ENCODE assay signal across 8 mouse cellular contexts in genomic region chr13:69737444-69738185, GRCm38 (mm10). TPM values are rescaled to one million over a fixed set of nuclear protein-coding genes. Genes with fewer than 3 reads are reported as not detected.
DNase-seq lines count a peak whose midpoint lies in the region; ATAC-seq and TF ChIP-seq lines count a peak whose summit lies in the region.

No protein-coding gene starts in this region.

- H3K36me3 ChIP-seq in kidney, postnatal 0 days (ENCODE audit: insufficient read depth, low read length) = no peaks in the 10 kb centered on the region
- H3K36me3 ChIP-seq in embryonic facial prominence, embryonic 12.5 days = no peaks in the 10 kb centered on the region
- no peaks in the 10 kb centered on the region for H3K36me3 ChIP-seq in intestine, embryonic 15.5 days
- H3K36me3 ChIP-seq in neural tube, embryonic 12.5 days = peaks cover under 1% of the 10 kb centered on the region

- DNase-seq in kidney, postnatal 0 days (ENCODE audit: low spot score) = no peak
- DNase-seq in kidney, postnatal 14 days = no peak
- no peak for DNase-seq in gastrocnemius, postnatal 10 days
- DNase-seq in right cerebral cortex, postnatal 14 days = no peak
- DNase-seq in ovary, adult 18-20 months (ENCODE audit: low spot score) = no peak

- H3K4me1 ChIP-seq in kidney, postnatal 0 days (replicated peaks; ENCODE audit: insufficient read depth, low read length) = no peaks in the 10 kb centered on the region; the same call in 1 of the 2 replicates
- peaks cover 11% of the 10 kb centered on the region for H3K4me1 ChIP-seq in embryonic facial prominence, embryonic 12.5 days
- peaks cover 16% of the 10 kb centered on the region; the same call in 1 of the 2 replicates for H3K4me1 ChIP-seq in intestine, embryonic 15.5 days (replicated peaks)
- H3K4me1 ChIP-seq in neural tube, embryonic 12.5 days = peaks cover 39% of the 10 kb centered on the region

- H3K4me3 ChIP-seq in kidney, postnatal 0 days (replicated peaks; ENCODE audit: low read depth, low read length) = no peak overlapping the region
- peak overlapping the region; percentile 62 for H3K4me3 ChIP-seq in embryonic facial prominence, embryonic 12.5 days
- H3K4me3 ChIP-seq in intestine, embryonic 15.5 days (replicated peaks) = no peak overlapping the region
- peak overlapping the region; percentile 79 for H3K4me3 ChIP-seq in neural tube, embryonic 12.5 days

- no peak overlapping the region for H3K9ac ChIP-seq in kidney, postnatal 0 days (ENCODE audit: low read depth, low read length)
- no peak overlapping the region for H3K9ac ChIP-seq in embryonic facial prominence, embryonic 12.5 days
- H3K9ac ChIP-seq in intestine, embryonic 15.5 days = no peak overlapping the region
- H3K9ac ChIP-seq in neural tube, embryonic 12.5 days = peak overlapping the region; percentile 90

- no peaks in the 10 kb centered on the region for H3K9me3 ChIP-seq in kidney, postnatal 0 days (replicated peaks; ENCODE audit: low read length)
- H3K9me3 ChIP-seq in embryonic facial prominence, embryonic 12.5 days = no peaks in the 10 kb centered on the region
- no peaks in the 10 kb centered on the region for H3K9me3 ChIP-seq in intestine, embryonic 15.5 days
- H3K9me3 ChIP-seq in neural tube, embryonic 12.5 days = no peaks in the 10 kb centered on the region

- TF ChIP-seq CTCF in kidney, postnatal 0 days (IDR thresholded peaks at IDR 0.05; ENCODE audit: low read depth) = no peak

- peaks cover 25% of the 10 kb centered on the region for H3K27me3 ChIP-seq in kidney, postnatal 0 days (ENCODE audit: insufficient read depth, low read length)
- peaks cover 72% of the 10 kb centered on the region for H3K27me3 ChIP-seq in embryonic facial prominence, embryonic 12.5 days
- peaks cover 69% of the 10 kb centered on the region for H3K27me3 ChIP-seq in intestine, embryonic 15.5 days (replicated peaks)
- H3K27me3 ChIP-seq in neural tube, embryonic 12.5 days (replicated peaks) = peaks cover 26% of the 10 kb centered on the region

- no peak overlapping the region for H3K27ac ChIP-seq in kidney, postnatal 0 days
- H3K27ac ChIP-seq in embryonic facial prominence, embryonic 12.5 days = no peak overlapping the region
- H3K27ac ChIP-seq in intestine, embryonic 15.5 days = no peak overlapping the region
- peak overlapping the region; percentile 46; the same call in 1 of the 2 replicates for H3K27ac ChIP-seq in neural tube, embryonic 12.5 days

- peak overlapping the region; percentile 100; the same call in 1 of the 2 replicates for H3K4me2 ChIP-seq in kidney, postnatal 0 days (ENCODE audit: low read length)
- peak overlapping the region; percentile 98 for H3K4me2 ChIP-seq in embryonic facial prominence, embryonic 12.5 days (replicated peaks)
- H3K4me2 ChIP-seq in intestine, embryonic 15.5 days (replicated peaks) = peak overlapping the region; percentile 99
- H3K4me2 ChIP-seq in neural tube, embryonic 12.5 days (replicated peaks) = peak overlapping the region; percentile 88

- no peak for ATAC-seq in kidney, postnatal 0 days (replicated peaks; ENCODE audit: low FRiP score, low read depth)
- no peak for ATAC-seq in embryonic facial prominence, embryonic 12.5 days (ENCODE audit: insufficient number of reproducible peaks, insufficient read depth, low FRiP score, low TSS enrichment)
- no peak for ATAC-seq in intestine, embryonic 15.5 days
- ATAC-seq in neural tube, embryonic 12.5 days (ENCODE audit: low FRiP score, low read depth) = no peak

- 8% methylated on average over 15 of the region's 19 CpGs for WGBS in kidney, postnatal 0 days
- WGBS in embryonic facial prominence, embryonic 12.5 days = 21% methylated on average over 11 of the region's 19 CpGs
- WGBS in intestine, embryonic 15.5 days = 14% methylated on average over 16 of the region's 19 CpGs
- WGBS in neural tube, embryonic 12.5 days = 8% methylated on average over 15 of the region's 19 CpGs

RNA-seq across cellular contexts. Expression of gene Ube2ql1, which starts 2.1 kb away (rescaled TPM):
- 0.21 and 0.38 TPM in 2 replicates for polyA plus RNA-seq in kidney, postnatal 0 days (2015; fragmentation: Nextera tagmentation; extraction: Ambion mirVana)
- polyA plus RNA-seq in embryonic facial prominence, embryonic 12.5 days (2016; fragmentation: Nextera tagmentation; extraction: Ambion mirVana) = 2.8 and 3.6 TPM in 2 replicates
- polyA plus RNA-seq in intestine, embryonic 15.5 days (2015; fragmentation: Nextera tagmentation; extraction: Ambion mirVana) = 0.14 and 0.21 TPM in 2 replicates
- 31.3 and 34.3 TPM in 2 replicates for polyA plus RNA-seq in neural tube, embryonic 12.5 days (2016; fragmentation: Nextera tagmentation; extraction: Ambion mirVana)
- total RNA-seq in gastrocnemius, postnatal 10 days (2021) = 1 to 10 TPM in 1 of 2 experiments, under 1 TPM in 1; 0.70 to 1.0 TPM

Comparison
In these comparisons a context has a peak if more than half of its experiments do, and no peak if none do; other contexts are left out.
1. H3K4me3 ChIP-seq: peak in embryonic facial prominence, embryonic 12.5 days (single experiment) and neural tube, embryonic 12.5 days (single experiment); none in kidney, postnatal 0 days (single experiment) and intestine, embryonic 15.5 days (single experiment).
2. Peak in every context shown above with its lines, with median percentiles within 50 percentile points of each other: H3K4me2 ChIP-seq.